Mouse (Mus musculus) bone marrow macrophage, adult 2 months (primary cell): ENCODE measurements around the gene Duoxa2.

ENCODE experiments used
- CTCF ChIP-seq: IDR thresholded peaks from 2 replicates; pipeline ENCODE4 v1.5.1; 2012; ENCODE audit warnings: low read depth, mild to moderate bottlenecking, low read length, moderate library complexity
- POLR2A ChIP-seq: IDR thresholded peaks from 2 replicates; pipeline ENCODE4 v1.6.1; 2012; ENCODE audit warnings: mild to moderate bottlenecking, low read depth, low read length, borderline replicate concordance

DNA sequence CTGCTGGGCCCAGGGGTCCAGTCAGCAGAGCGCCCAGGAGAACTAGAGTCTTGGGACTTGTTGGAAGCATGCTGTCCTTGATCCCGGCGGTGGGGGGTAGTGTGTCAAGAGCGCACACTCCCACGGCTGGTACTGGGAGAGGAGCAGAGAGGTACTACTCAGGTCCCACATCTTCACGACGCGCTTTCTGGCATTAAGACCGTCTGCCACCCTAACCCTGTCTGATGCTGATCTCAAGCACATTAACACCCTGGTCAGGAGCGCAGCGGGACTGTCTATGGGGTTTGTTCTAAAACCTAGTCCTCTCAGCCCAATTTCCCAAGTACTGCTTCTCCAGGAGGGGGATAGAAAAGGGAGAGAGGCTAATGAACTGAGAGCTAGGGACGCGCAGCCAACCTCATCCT, 602 bp upstream of the Duoxa2 start, which contains the start of gene Duox2:
- TF ChIP-seq POLR2A (no peak), CTCF (no peak)
